Mouse (Mus musculus) spleen, adult 2 months (tissue): Measurements from ENCODE around the gene Limk1. TPM values are rescaled to one million over a fixed set of nuclear protein-coding genes. Genes with fewer than 3 reads are reported as not detected.
"Not testable (repeated sequence)": the region's sequence is repeated elsewhere in the genome, so short reads cannot be mapped to it uniquely, and the experiment has no call there.

Experiments used
- DNase-seq, 2 experiments: peaks; one replicate each; pipeline versions ENCODE4 v3.0.0 to v3.0.0-alpha.2; 2012 to 2021; ENCODE audit warnings: low spot score in 2 of 2, low read depth in 1 of 2
- H3K27ac ChIP-seq: fragments of 200-500 bp; 2 replicates; pipeline ENCODE4 v1.5.1; 2012; ENCODE audit warnings: low read length, inconsistent platforms; ENCODE audit not compliant: insufficient read depth
- H3K27me3 ChIP-seq: fragments of 200-500 bp; 2 replicates; pipeline ENCODE4 v1.6.1; 2012; ENCODE audit warnings: mild to moderate bottlenecking, moderate library complexity, low read length, inconsistent platforms; ENCODE audit not compliant: control insufficient read depth, insufficient read depth
- H3K36me3 ChIP-seq: fragments of 200-500 bp; 2 replicates; pipeline ENCODE4 v1.6.1; 2012; ENCODE audit warnings: mild to moderate bottlenecking, low read length, inconsistent platforms; ENCODE audit not compliant: control insufficient read depth, insufficient read depth
- H3K4me1 ChIP-seq: fragments of 200-500 bp; 2 replicates; pipeline ENCODE4 v1.6.1; 2011; ENCODE audit warnings: inconsistent platforms; ENCODE audit not compliant: control insufficient read depth, insufficient read depth, insufficient read length
- H3K4me3 ChIP-seq: fragments of 200-500 bp; 2 replicates; pipeline ENCODE4 v1.5.1; 2011; ENCODE audit warnings: mild to moderate bottlenecking, inconsistent platforms; ENCODE audit not compliant: insufficient read depth, insufficient read length; ENCODE audit errors: extremely low read depth
- CTCF ChIP-seq: fragments of 200-500 bp; IDR thresholded peaks from 2 replicates; pipeline ENCODE4 v1.5.1; 2011; ENCODE audit warnings: mild to moderate bottlenecking, inconsistent platforms; ENCODE audit not compliant: insufficient read depth, insufficient read length, insufficient replicate concordance; ENCODE audit errors: extremely low read depth
- POLR2A ChIP-seq: fragments of 200-500 bp; IDR thresholded peaks from 2 replicates; pipeline ENCODE4 v1.6.1; 2011; ENCODE audit warnings: low read depth, low read length, inconsistent platforms
- WGBS: fragments of 180-500 bp; shearing (Covaris S2); methylation state at CpG from one replicate; pipeline ENCODE4 v1.1.7; 2018; 5-methylcytosine and 5-hydroxymethylcytosine counted together
- polyA plus RNA-seq: library from polyadenylated mRNA; depleted of rRNA; stranded (reverse); fragments of >200 nt; gene quantifications from 2 replicates; pipeline ENCODE4 v1.2.3, GENCODE M21; 2012

Gene Limk1
- polyA plus RNA-seq, 1 experiment, result 25.0 TPM

DNA sequence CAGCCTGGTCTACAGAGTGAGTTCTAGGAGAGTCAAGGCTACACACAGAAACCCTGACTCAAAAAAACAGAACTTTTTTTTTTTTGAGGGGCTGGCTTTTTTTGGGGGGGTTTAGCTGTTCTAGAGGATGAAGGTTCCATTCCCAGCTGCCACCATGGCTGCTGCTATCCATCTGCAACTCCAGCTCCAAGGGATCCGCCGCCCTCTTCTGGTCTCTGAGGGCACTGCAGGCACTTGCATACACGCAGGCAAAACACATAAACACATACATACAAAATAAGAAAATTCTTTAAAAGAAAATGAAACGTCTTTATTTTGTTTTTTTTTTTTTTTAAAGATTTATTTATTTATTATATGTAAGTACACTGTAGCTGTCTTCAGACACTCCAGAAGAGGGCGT lies 37.5 kb downstream of the Limk1 start:
- 61% methylated on average over 5 of the region's 5 CpGs for WGBS
- H3K36me3 ChIP-seq, result no peaks in the 10 kb centered on the region
- no peak overlapping the region for H3K4me3 ChIP-seq
- no peak overlapping the region for H3K27ac ChIP-seq
- H3K4me1 ChIP-seq, result no peaks in the 10 kb centered on the region; the same call in 1 of the 2 replicates
- TF ChIP-seq POLR2A (no peak), CTCF (peak; percentile 61; the same call in 1 of the 2 replicates)
- DNase-seq, result peak; percentile 12 to 56
- H3K27me3 ChIP-seq, result no peaks in the 10 kb centered on the region

DNA sequence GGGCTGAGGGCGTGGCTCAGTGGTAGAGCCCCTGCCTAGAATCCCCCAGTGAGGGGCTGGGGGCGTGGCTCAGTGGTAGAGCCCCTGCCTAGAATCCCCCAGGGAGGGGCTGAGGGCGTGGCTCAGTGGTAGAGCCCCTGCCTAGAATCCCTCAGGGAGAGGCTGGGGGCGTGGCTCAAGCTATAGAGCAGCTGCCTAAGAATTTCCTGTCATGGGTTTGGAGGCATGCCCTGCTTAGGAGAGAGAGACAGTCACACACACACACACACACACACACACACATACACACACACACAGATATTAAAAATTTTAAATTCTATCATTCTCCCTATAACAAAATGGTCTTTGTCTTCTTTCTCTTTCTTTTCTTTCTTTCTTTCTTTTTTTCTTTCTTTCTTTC lies 39.4 kb downstream of the Limk1 start:
- H3K4me1 ChIP-seq, DNase-seq, H3K36me3 ChIP-seq, H3K27ac ChIP-seq, H3K27me3 ChIP-seq, H3K4me3 ChIP-seq: not testable (repeated sequence)
- 47% methylated on average over 4 of the region's 4 CpGs for WGBS

DNA sequence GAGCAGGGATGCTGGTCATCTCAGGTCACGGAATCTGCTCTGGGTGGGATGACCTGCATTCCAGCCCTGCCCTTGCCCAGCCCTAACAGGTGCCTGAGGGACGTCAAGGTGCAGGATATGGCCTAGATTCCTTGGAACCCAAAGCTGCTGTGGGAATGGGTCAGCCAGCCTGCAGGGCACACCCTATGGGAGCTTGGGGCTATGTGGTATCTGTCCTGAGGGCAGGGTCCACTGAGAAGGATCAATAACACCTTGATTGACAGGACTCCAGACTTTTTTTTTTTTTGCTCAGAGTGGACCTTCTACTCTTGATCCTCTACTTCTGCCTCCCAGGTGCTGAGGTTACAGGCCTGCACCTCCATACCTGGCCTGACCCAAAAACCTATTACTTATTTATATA lies 41.0 kb downstream of the Limk1 start:
- H3K27me3 ChIP-seq, result no peaks in the 10 kb centered on the region
- no peak for DNase-seq
- 82% methylated on average over 2 of the region's 2 CpGs for WGBS
- H3K4me3 ChIP-seq, result no peak overlapping the region
- H3K36me3 ChIP-seq, result no peaks in the 10 kb centered on the region
- no peaks in the 10 kb centered on the region; the same call in 1 of the 2 replicates for H3K4me1 ChIP-seq
- TF ChIP-seq CTCF, result no peak
- no peak for TF ChIP-seq POLR2A
- H3K27ac ChIP-seq, result no peak overlapping the region

DNA sequence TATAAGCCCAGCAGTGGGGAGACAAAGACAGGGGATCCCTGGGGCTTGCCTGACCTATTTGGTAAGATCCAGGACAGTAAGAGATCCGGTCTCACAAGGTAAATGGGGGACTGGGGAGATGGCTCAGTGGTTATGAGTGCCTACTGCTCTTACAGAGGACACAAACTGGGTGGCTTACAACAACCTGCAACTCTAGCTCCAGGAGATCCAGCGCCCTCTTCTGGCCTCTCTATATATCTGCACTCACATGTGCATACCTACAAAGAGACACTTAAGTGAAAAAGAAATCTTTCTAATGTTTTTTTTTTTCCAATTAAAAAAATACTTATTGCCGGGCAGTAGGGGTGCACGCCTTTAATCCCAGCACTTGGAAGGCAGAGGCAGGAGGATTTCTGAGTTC lies 41.9 kb downstream of the Limk1 start:
- 75% methylated on average over 4 of the region's 4 CpGs for WGBS

DNA sequence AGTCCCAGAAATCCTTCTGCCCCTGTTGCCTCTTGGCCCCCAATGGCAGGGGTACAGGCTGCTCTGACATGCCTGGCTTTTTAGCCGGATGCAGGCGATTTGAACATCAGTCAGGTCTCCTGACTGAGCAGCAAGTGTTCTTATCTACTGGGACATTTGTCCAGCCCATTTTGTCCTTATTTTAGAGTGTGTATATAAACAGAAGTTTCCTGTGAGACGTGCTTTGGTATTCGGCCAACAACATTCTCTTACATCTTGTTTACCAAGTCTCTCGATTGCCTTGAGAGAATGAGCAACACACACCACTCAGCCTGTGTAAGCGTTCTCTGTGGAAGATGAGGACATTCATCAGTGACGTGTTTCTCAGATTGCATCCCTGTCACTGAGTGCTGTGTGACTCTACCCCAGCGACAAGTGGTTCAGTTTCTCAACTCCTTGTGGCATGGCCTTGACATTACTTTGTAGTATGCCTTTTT lies 43.7 kb downstream of the Limk1 start:
- DNase-seq, result no peak
- WGBS, result 74% methylated on average over 8 of the region's 8 CpGs
- Histone ChIP-seq H3K27me3 (no peaks in the 10 kb centered on the region), H3K36me3 (no peaks in the 10 kb centered on the region), H3K4me1 (peaks cover 2% of the 10 kb centered on the region; the same call in 1 of the 2 replicates), H3K4me3 (no peak overlapping the region), H3K27ac (no peak overlapping the region)
- no peak for TF ChIP-seq POLR2A
- no peak for TF ChIP-seq CTCF

More for the DNA sequence above, 41.9 kb downstream of the Limk1 start:
- no peak overlapping the region for H3K27ac ChIP-seq
- H3K4me1 ChIP-seq, result no peaks in the 10 kb centered on the region; the same call in 1 of the 2 replicates
- DNase-seq, result no peak
- H3K36me3 ChIP-seq, result no peaks in the 10 kb centered on the region
- TF ChIP-seq POLR2A, result no peak
- no peaks in the 10 kb centered on the region for H3K27me3 ChIP-seq
- H3K4me3 ChIP-seq, result no peak overlapping the region

DNA sequence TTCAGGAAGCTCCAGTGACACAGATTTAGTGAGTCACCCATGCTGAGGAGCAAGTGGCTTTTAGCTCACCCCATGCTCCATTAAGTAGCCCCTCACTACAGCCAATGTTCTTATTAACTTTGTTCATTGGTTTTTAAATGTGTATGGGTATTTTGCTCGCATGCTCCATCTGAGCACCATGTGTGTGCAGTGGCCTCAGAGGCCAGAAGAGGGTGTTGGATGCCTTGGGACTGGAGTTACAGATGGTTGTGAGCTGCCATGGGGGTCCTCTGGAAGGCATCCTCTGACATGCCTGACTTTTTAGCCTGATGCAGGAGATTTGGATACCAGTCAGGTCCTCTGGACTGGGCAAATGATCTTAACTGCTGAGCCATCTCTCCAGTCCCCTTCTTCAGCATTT lies 44.3 kb downstream of the Limk1 start:
- no peak for DNase-seq
- no peaks in the 10 kb centered on the region for H3K27me3 ChIP-seq
- H3K27ac ChIP-seq, result no peak overlapping the region
- H3K4me3 ChIP-seq, result no peak overlapping the region
- 88% methylated on average over 1 of the region's 1 CpGs for WGBS
- TF ChIP-seq CTCF, result no peak
- no peak for TF ChIP-seq POLR2A
- no peaks in the 10 kb centered on the region for H3K36me3 ChIP-seq
- peaks cover 3% of the 10 kb centered on the region; the same call in 1 of the 2 replicates for H3K4me1 ChIP-seq

DNA sequence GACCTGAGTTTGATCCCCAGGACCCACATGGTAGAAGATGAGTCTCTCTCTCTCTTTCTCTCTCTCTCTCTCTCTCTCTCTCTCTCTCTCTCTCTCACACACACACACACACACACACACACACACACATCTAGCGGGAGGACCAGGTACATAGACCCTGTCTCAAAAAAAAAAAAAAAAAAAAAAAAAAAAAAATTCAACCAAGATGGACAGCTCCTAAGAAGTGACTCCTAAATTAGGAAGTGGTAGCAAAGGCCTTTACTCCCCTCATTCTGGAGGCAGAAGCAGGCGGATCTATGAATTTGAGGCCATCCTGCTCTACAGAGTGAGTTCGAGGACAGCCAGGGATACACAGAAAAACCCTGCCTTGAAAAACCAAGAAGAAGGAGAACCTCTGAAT lies 48.0 kb downstream of the Limk1 start:
- Histone ChIP-seq H3K4me1 (peaks cover 7% of the 10 kb centered on the region; the same call in 1 of the 2 replicates), H3K27me3 (no peaks in the 10 kb centered on the region), H3K36me3 (peaks cover 5% of the 10 kb centered on the region; the same call in 1 of the 2 replicates), H3K4me3 (no peak overlapping the region), H3K27ac (no peak overlapping the region)
- WGBS, result 94% methylated on average over 3 of the region's 3 CpGs
- TF ChIP-seq CTCF (no peak), POLR2A (no peak)
- no peak for DNase-seq
